Mouse (Mus musculus) gastrocnemius, postnatal 25 days (tissue): ENCODE measurements around the gene Gamt. TPM values are rescaled to one million over a fixed set of nuclear protein-coding genes. Genes with fewer than 3 reads are reported as not detected.
"Not testable (repeated sequence)": the region's sequence is repeated elsewhere in the genome, so short reads cannot be mapped to it uniquely, and the experiment has no call there.

ENCODE experiments used
- DNase-seq: peaks from one replicate; pipeline ENCODE4 v3.0.0; 2022
- microRNA-seq, 2 experiments: library from miRNA; unstranded; fragments of <30 nt; microRNA quantifications; one replicate each; pipeline ENCODE4 v1.2.0; 2021; ENCODE audit warnings: borderline replicate concordance in 2 of 2
- total RNA-seq, 2 experiments: library from RNA; stranded (reverse); gene quantifications; 1 replicate in 1 of 2; 2 replicates in 1 of 2; pipeline ENCODE4 v1.2.3; 2021

Gene Gamt
- total RNA-seq, 2 experiments from 2014 or later = 50.9 to 53.1 TPM

- DNase-seq = peak; percentile 63
Observed at GRCm38 (mm10) chr10:80227877-80228775, 32.7 kb downstream of the Gamt start.

GRCm38 (mm10) chr10:80227166-80227539, 33.7 kb downstream of the Gamt start:
- no peak for DNase-seq

- DNase-seq = peak; percentile 100
Observed at GRCm38 (mm10) chr10:80226416-80227165, 34.2 kb downstream of the Gamt start, which contains the start of gene Mum1. Gene Mum1, plus strand, starts transcription at chr10:80226434.

- no peak for DNase-seq
Observed at GRCm38 (mm10) chr10:80226071-80226415, 34.8 kb downstream of the Gamt start.

- not testable (repeated sequence) for DNase-seq
Observed at GRCm38 (mm10) chr10:80223137-80223536, 37.7 kb downstream of the Gamt start.

GRCm38 (mm10) chr10:80220676-80221075, 40.1 kb downstream of the Gamt start:
- DNase-seq = no peak

- no peak for DNase-seq
Observed at GRCm38 (mm10) chr10:80215048-80215772, 45.6 kb downstream of the Gamt start.

- not testable (repeated sequence) for DNase-seq
Observed at GRCm38 (mm10) chr10:80211547-80212103, 49.2 kb downstream of the Gamt start.

GRCm38 (mm10) chr10:80208841-80209371, 51.9 kb downstream of the Gamt start:
- no peak for DNase-seq

GRCm38 (mm10) chr10:80208248-80208647, 52.6 kb downstream of the Gamt start:
- DNase-seq = no peak

Small RNA genes within 50 kb of the gene (microRNA-seq; reads per million reads assigned to microRNA genes)
- gene Mir6911 = 0.53 to 0.74 reads per million in 2 experiments

Other genes starting within 250 kb of the Gamt start
- gene Arhgap45, start 244.4 kb downstream of the Gamt start, total RNA-seq = 1 to 10 TPM; 1.0 to 2.1 TPM
- 10 to 100 TPM; 43.2 to 45.5 TPM for gene Polr2e, start 221.2 kb downstream of the Gamt start, total RNA-seq
- gene Gpx4, start 213.8 kb downstream of the Gamt start, total RNA-seq = 100 to 1,000 TPM; 527 to 618 TPM
- 1 to 10 TPM; 5.6 to 6.7 TPM for gene Sbno2, start 155.4 kb downstream of the Gamt start, total RNA-seq
- gene Stk11, start 145.2 kb downstream of the Gamt start, total RNA-seq = 100 to 1,000 TPM in 1 of 2 experiments, 10 to 100 TPM in 1; 99.8 to 120 TPM
- gene Atp5d, start 122.4 kb downstream of the Gamt start, total RNA-seq = 100 to 1,000 TPM; 634 to 665 TPM
- 1 to 10 TPM; 1.2 to 1.6 TPM for gene Cbarp, start 120.2 kb downstream of the Gamt start, total RNA-seq
- gene Midn, start 112.7 kb downstream of the Gamt start, total RNA-seq = 10 to 100 TPM; 33.7 to 34.8 TPM
- 10 to 100 TPM; 17.3 to 21.4 TPM for gene Cirbp, start 95.0 kb downstream of the Gamt start, total RNA-seq
- 1 to 10 TPM; 5.1 to 5.9 TPM for gene 1600002K03Rik, start 88.1 kb downstream of the Gamt start, total RNA-seq
- under 1 TPM; 0.26 to 0.54 TPM for gene Efna2, start 81.5 kb downstream of the Gamt start, total RNA-seq
- gene Mum1, start 34.6 kb downstream of the Gamt start, total RNA-seq = 10 to 100 TPM; 14.5 to 14.8 TPM
- 100 to 1,000 TPM; 508 to 524 TPM for gene Ndufs7, start 11.9 kb downstream of the Gamt start, total RNA-seq
- gene Dazap1, start 474 bp upstream of the Gamt start, total RNA-seq = 10 to 100 TPM; 40.1 to 43.6 TPM
- gene Rps15, start 31.4 kb upstream of the Gamt start, total RNA-seq = 100 to 1,000 TPM; 575 to 593 TPM
- under 1 TPM; 0.59 to 0.82 TPM for gene Apc2, start 35.0 kb upstream of the Gamt start, total RNA-seq
- 1 to 10 TPM; 6.5 to 7.0 TPM for gene 2310011J03Rik, start 59.5 kb upstream of the Gamt start, total RNA-seq
- 1 to 10 TPM in 1 of 2 experiments, under 1 TPM in 1; 0.84 to 1.1 TPM for gene Pcsk4, start 68.5 kb upstream of the Gamt start, total RNA-seq
- 1 to 10 TPM; 1.1 to 2.8 TPM for gene Reep6, start 68.9 kb upstream of the Gamt start, total RNA-seq
- gene Adamtsl5, start 87.4 kb upstream of the Gamt start, total RNA-seq = 10 to 100 TPM; 38.8 to 70.8 TPM
- under 1 TPM; 0.13 TPM for gene Plk5, start 95.4 kb upstream of the Gamt start, total RNA-seq
- gene Mex3d, start 126.6 kb upstream of the Gamt start, total RNA-seq = 1 to 10 TPM; 3.9 to 4.3 TPM
- 10 to 100 TPM; 78.7 to 93.6 TPM for gene Mbd3, start 138.5 kb upstream of the Gamt start, total RNA-seq
- gene Uqcr11, start 145.8 kb upstream of the Gamt start, total RNA-seq = 100 to 1,000 TPM; 913 to 952 TPM
- gene Tcf3, start 172.6 kb upstream of the Gamt start, total RNA-seq = 10 to 100 TPM; 11.1 to 13.8 TPM
- gene Onecut3, start 233.8 kb upstream of the Gamt start, total RNA-seq = not detected